Mouse (Mus musculus) hindbrain, embryonic 16.5 days (tissue): ENCODE measurements around the gene Scarf1. TPM values are rescaled to one million over a fixed set of nuclear protein-coding genes. Genes with fewer than 3 reads are reported as not detected.

Source experiments
- ATAC-seq: fragments of 200-750 bp; cut with Nextera tagmentation; 2 replicates; pipeline ENCODE4 v1.8.0; 2017; ENCODE audit warnings: moderate TSS enrichment, moderate library complexity
- H3K27ac ChIP-seq: fragments of 300-500 bp; sonication (generic); 2 replicates; pipeline ENCODE4 v1.5.1; 2014; ENCODE audit warnings: low read depth, mild to moderate bottlenecking, control low read depth, low read length, moderate library complexity
- H3K27me3 ChIP-seq: fragments of 300-500 bp; sonication (generic); replicated peaks from 2 replicates; pipeline ENCODE4 v1.6.1; 2014; ENCODE audit warnings: low read length; ENCODE audit not compliant: control insufficient read depth, insufficient read depth
- H3K36me3 ChIP-seq: fragments of 300-500 bp; sonication (generic); 2 replicates; pipeline ENCODE4 v1.6.1; 2014; ENCODE audit warnings: mild to moderate bottlenecking, low read length, moderate library complexity, mixed read lengths; ENCODE audit not compliant: control insufficient read depth, insufficient read depth
- H3K4me1 ChIP-seq: fragments of 300-500 bp; sonication (generic); 2 replicates; pipeline ENCODE4 v1.6.1; 2014; ENCODE audit warnings: low read depth, low read length; ENCODE audit not compliant: control insufficient read depth, insufficient read depth
- H3K4me2 ChIP-seq: fragments of 300-500 bp; sonication (generic); 2 replicates; pipeline ENCODE4 v1.6.1; 2014; ENCODE audit warnings: mild to moderate bottlenecking, low read length, control low read depth, moderate library complexity
- H3K4me3 ChIP-seq: fragments of 300-500 bp; sonication (generic); 2 replicates; pipeline ENCODE4 v1.5.1; 2014; ENCODE audit warnings: mild to moderate bottlenecking, low read length, control low read depth, moderate library complexity
- H3K9ac ChIP-seq: fragments of 300-500 bp; sonication (generic); 2 replicates; pipeline ENCODE4 v1.6.1; 2014; ENCODE audit warnings: low read depth, mild to moderate bottlenecking, control low read depth, low read length, moderate library complexity
- H3K9me3 ChIP-seq: fragments of 300-500 bp; sonication (generic); 2 replicates; pipeline ENCODE4 v1.6.1; 2014; ENCODE audit warnings: mild to moderate bottlenecking, low read length, moderate library complexity; ENCODE audit not compliant: control insufficient read depth
- WGBS: fragments of 180-500 bp; shearing (Covaris S2); extraction: QIAGEN DNeasy Blood & Tissue Kit; methylation state at CpG from one replicate; pipeline ENCODE4 v1.1.7; 2014; 5-methylcytosine and 5-hydroxymethylcytosine counted together
- polyA plus RNA-seq: library from polyadenylated mRNA; unstranded; fragments of >200 nt; fragmentation: Nextera tagmentation; extraction: Ambion mirVana; gene quantifications from 2 replicates; pipeline ENCODE4 v1.2.1, GENCODE M21; 2015

Gene Scarf1
- polyA plus RNA-seq, result 4.2 and 4.6 TPM in 2 replicates

DNA sequence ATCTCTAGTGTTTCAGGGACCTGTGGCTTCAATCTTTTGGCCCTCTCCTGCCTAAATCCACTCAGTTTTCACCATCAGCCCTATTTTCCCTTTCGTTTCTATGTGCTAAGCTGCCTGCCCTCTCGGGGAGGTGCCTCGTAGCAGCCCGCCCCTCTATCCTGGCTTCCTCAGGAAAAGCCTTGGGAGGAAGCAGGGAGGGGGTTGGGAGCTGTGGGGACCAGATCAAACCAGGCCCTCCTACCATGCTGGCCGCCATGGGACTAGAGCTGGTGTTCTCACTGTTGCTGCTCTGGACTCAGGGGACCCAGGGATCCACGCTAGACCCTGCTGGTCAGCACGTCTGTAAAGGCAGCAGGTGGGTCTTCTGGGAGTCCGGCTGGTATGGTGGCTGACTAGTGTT, at the start of gene Scarf1:
TSS of gene Scarf1 (plus strand) at position 205 of the 400 bp plus-strand sequence.
- Histone ChIP-seq H3K9me3 (no peaks in the 10 kb centered on the region), H3K36me3 (peaks cover 9% of the 10 kb centered on the region), H3K27me3 (no peaks in the 10 kb centered on the region), H3K4me2 (peak within 1 kb of the TSS; percentile 5; the same call in 1 of the 2 replicates), H3K9ac (no peak within 1 kb of the TSS), H3K4me1 (peaks cover 9% of the 10 kb centered on the region), H3K27ac (no peak within 1 kb of the TSS), H3K4me3 (no peak within 1 kb of the TSS; the same call in 1 of the 2 replicates)
- ATAC-seq, result no peak
- WGBS, result 59% methylated on average over 8 of the region's 8 CpGs

DNA sequence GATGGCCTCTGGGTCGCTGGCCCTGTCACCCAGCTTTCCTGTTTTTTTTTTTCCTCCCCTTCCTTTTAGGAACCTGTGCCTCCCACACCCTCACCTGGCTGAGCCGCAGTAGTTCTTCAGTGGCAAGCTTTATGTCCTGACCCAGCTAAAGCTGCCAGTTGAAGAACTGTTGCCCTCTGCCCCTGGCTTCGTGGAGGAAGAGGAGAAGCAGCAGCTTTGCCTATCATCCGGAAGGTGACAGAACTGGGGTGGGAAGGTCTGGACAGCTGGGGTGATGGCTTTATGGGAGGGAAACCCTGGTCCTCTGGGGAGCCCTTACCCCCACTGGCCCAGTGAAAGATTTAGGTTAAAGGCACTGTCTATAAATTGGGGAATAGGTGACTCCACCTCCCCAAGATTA, 49.7 kb upstream of the Scarf1 start:
- Histone ChIP-seq H3K36me3 (peaks cover 10% of the 10 kb centered on the region), H3K9ac (peak overlapping the region; percentile 1; the same call in 1 of the 2 replicates), H3K4me3 (no peak overlapping the region), H3K4me1 (peaks cover 26% of the 10 kb centered on the region), H3K9me3 (no peaks in the 10 kb centered on the region), H3K27ac (no peak overlapping the region), H3K4me2 (no peak overlapping the region), H3K27me3 (no peaks in the 10 kb centered on the region)
- 70% methylated on average over 4 of the region's 4 CpGs for WGBS
- ATAC-seq, result no peak

DNA sequence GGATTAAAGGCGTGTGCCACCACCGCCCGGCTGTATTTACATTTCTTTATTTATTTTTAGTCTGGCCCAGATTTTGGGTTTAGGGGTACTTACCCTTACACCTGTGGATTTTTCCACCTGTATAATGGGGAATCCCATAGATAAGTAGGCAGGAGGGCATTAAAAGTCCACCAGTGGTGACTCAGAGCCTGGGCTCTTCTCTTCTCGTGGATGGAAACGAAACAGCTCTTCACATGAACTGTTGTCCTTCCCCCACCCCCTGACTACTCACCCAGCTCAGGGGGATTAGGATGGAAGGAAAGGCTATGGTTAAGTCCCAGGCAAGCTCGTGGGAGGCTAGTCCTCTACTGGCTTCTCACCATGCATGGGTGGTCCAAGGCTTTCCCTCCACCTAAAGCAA, 48.9 kb upstream of the Scarf1 start:
- no peaks in the 10 kb centered on the region for H3K27me3 ChIP-seq
- no peaks in the 10 kb centered on the region for H3K9me3 ChIP-seq
- no peak for ATAC-seq
- H3K27ac ChIP-seq, result no peak overlapping the region
- no peak overlapping the region for H3K4me3 ChIP-seq
- no peak overlapping the region for H3K4me2 ChIP-seq
- no peak overlapping the region for H3K9ac ChIP-seq
- WGBS, result 90% methylated on average over 6 of the region's 6 CpGs
- H3K36me3 ChIP-seq, result peaks cover 10% of the 10 kb centered on the region
- H3K4me1 ChIP-seq, result peaks cover 26% of the 10 kb centered on the region

DNA sequence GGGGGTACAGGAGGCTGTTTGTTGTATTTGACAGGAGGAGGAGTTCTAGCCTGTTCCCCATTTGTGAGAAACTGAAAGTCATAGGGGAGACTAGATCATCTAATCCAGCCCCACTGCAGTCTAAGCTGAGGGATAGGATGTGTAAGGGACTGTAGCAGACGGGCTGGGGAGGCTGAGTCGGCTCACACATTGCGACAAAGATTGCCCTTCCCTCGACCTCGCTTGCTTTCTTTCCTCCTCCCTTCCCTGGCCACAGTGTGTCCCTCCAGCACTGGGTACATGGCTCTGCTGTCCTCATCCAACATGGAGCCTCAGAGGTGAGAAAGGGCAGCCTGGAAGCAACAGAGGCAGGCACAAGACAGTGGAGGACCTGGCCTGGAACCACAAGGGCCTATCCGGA, 48.3 kb upstream of the Scarf1 start:
- ATAC-seq, result no peak
- no peak overlapping the region for H3K9ac ChIP-seq
- 89% methylated on average over 6 of the region's 6 CpGs for WGBS
- H3K9me3 ChIP-seq, result no peaks in the 10 kb centered on the region
- peaks cover 22% of the 10 kb centered on the region for H3K4me1 ChIP-seq
- H3K4me2 ChIP-seq, result no peak overlapping the region
- H3K27me3 ChIP-seq, result no peaks in the 10 kb centered on the region
- H3K4me3 ChIP-seq, result no peak overlapping the region
- no peak overlapping the region for H3K27ac ChIP-seq
- H3K36me3 ChIP-seq, result peaks cover 10% of the 10 kb centered on the region

DNA sequence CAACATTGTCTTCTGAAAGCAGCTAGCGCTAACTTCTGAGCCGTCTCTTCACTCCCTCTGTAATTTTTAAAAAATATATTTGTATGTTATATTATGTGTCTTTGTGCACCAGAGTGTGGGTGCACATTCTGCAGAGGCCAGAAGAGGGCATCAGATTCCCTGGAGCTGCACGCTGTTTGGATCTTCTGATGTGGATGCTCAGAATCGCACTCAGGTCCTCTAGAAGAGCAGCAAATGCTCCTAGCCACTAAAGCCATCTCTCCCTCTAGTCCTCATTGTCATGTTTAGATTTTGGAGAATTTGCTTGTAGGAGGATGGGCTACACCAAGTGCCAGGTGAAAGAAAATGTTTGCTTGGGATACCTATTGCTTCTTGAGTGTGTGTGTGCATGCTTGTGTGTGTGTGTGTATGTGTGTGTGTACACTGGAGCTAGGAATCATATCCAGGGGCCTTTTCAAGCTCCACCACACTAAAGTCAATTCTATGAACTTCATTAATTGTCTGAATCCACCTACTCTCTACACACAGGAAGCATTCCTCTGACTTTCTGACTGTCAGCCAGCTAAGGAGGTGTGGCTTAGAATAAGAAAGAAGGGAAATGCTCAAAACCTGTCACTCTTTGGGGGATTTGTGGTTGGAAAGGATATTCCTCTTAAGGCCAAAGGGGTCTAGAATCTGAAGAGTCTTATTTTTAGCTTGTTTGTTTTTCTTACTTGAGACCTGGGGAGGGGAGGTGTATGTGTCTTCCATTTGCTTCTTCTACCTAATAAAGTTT, 46.4 kb upstream of the Scarf1 start:
- Histone ChIP-seq H3K9ac (no peak overlapping the region), H3K4me1 (peaks cover 17% of the 10 kb centered on the region), H3K9me3 (no peaks in the 10 kb centered on the region), H3K4me3 (no peak overlapping the region), H3K36me3 (peaks cover 10% of the 10 kb centered on the region), H3K4me2 (no peak overlapping the region), H3K27me3 (no peaks in the 10 kb centered on the region), H3K27ac (no peak overlapping the region)
- WGBS, result 99% methylated on average over 4 of the region's 4 CpGs
- no peak for ATAC-seq

GRCm38 (mm10) chr11:75467512-75468215, 45.7 kb upstream of the Scarf1 start:
- 17% methylated on average over 19 of the region's 19 CpGs for WGBS
- Histone ChIP-seq H3K27me3 (no peaks in the 10 kb centered on the region), H3K36me3 (peaks cover 10% of the 10 kb centered on the region), H3K9me3 (no peaks in the 10 kb centered on the region), H3K4me2 (peak overlapping the region; percentile 58), H3K4me1 (peaks cover 10% of the 10 kb centered on the region), H3K4me3 (peak overlapping the region; percentile 34), H3K9ac (peak overlapping the region; percentile 55), H3K27ac (no peak overlapping the region)
- no peak for ATAC-seq

GRCm38 (mm10) chr11:75468410-75468809, 44.9 kb upstream of the Scarf1 start:
- Histone ChIP-seq H3K4me3 (peak overlapping the region; percentile 34), H3K36me3 (peaks cover 10% of the 10 kb centered on the region), H3K4me2 (peak overlapping the region; percentile 58), H3K27ac (no peak overlapping the region), H3K9ac (peak overlapping the region; percentile 55), H3K4me1 (peaks cover 3% of the 10 kb centered on the region; the same call in 1 of the 2 replicates), H3K27me3 (no peaks in the 10 kb centered on the region), H3K9me3 (no peaks in the 10 kb centered on the region)
- ATAC-seq, result no peak
- WGBS, result 72% methylated on average over 7 of the region's 7 CpGs

GRCm38 (mm10) chr11:75469261-75469660, 44.1 kb upstream of the Scarf1 start:
- no peak overlapping the region for H3K9ac ChIP-seq
- no peak overlapping the region for H3K4me2 ChIP-seq
- no peaks in the 10 kb centered on the region for H3K27me3 ChIP-seq
- peaks cover 10% of the 10 kb centered on the region for H3K36me3 ChIP-seq
- no peaks in the 10 kb centered on the region for H3K9me3 ChIP-seq
- H3K4me3 ChIP-seq, result no peak overlapping the region
- WGBS, result 92% methylated on average over 4 of the region's 4 CpGs
- peaks cover 3% of the 10 kb centered on the region; the same call in 1 of the 2 replicates for H3K4me1 ChIP-seq
- H3K27ac ChIP-seq, result no peak overlapping the region
- ATAC-seq, result no peak

GRCm38 (mm10) chr11:75470675-75471074, 42.7 kb upstream of the Scarf1 start:
- no peak overlapping the region for H3K9ac ChIP-seq
- 93% methylated on average over 3 of the region's 3 CpGs for WGBS
- no peak overlapping the region for H3K4me2 ChIP-seq
- H3K27me3 ChIP-seq, result no peaks in the 10 kb centered on the region
- H3K36me3 ChIP-seq, result peaks cover 2% of the 10 kb centered on the region
- no peaks in the 10 kb centered on the region for H3K9me3 ChIP-seq
- ATAC-seq, result no peak
- no peak overlapping the region for H3K27ac ChIP-seq
- H3K4me1 ChIP-seq, result peaks cover 3% of the 10 kb centered on the region; the same call in 1 of the 2 replicates
- H3K4me3 ChIP-seq, result no peak overlapping the region
